Mouse (Mus musculus): Measurements from ENCODE around the gene Vps35l. TPM values are rescaled to one million over a fixed set of nuclear protein-coding genes. Genes with fewer than 3 reads are reported as not detected.
A peak's percentile ranks its signal among the peaks of the same experiment; 100 is the strongest.

The Vps35l gene
- polyA plus RNA-seq, 1 experiment from 2014 or later: 63.4 TPM

GRCm38 (mm10) chr7:118733225-118733624, 6.8 kb upstream of the Vps35l start:
- WGBS: 91% methylated on average over 13 of the region's 13 CpGs
- no peak for TF ChIP-seq CTCF (IDR thresholded peaks at IDR 0.05; ENCODE audit: low read depth)
- H3K36me3 ChIP-seq (ENCODE audit: insufficient read depth): peaks cover 53% of the 10 kb centered on the region

GRCm38 (mm10) chr7:118738730-118739129, 1.3 kb upstream of the Vps35l start:
- Histone ChIP-seq H3K4me1 (ENCODE audit: insufficient read depth) (no peaks in the 10 kb centered on the region), H3K9ac (no peak overlapping the region), H3K36me3 (ENCODE audit: insufficient read depth) (0 out of 2 replicates have a peak, but pooled peaks cover 16% of the 10 kb centered on the region), H3K27me3 (ENCODE audit: insufficient read depth, low read length) (no peaks in the 10 kb centered on the region), H3K4me2 (no peak overlapping the region), H3K9me3 (ENCODE audit: low read depth, low read length) (no peaks in the 10 kb centered on the region), H3K27ac (ENCODE audit: low read depth) (no peak overlapping the region), H3K4me3 (ENCODE audit: low read depth, low read length) (no peak overlapping the region)
- ATAC-seq (ENCODE audit: insufficient read depth) (no peak), DNase-seq (peak; percentile 5)
- 71% methylated on average over 1 of the region's 1 CpGs for WGBS
- TF ChIP-seq CTCF (IDR thresholded peaks at IDR 0.05; ENCODE audit: low read depth): peak; percentile 42

More at GRCm38 (mm10) chr7:118733225-118733624, 6.8 kb upstream of the Vps35l start:
- Histone ChIP-seq H3K4me3 (ENCODE audit: low read depth, low read length) (no peak overlapping the region), H3K4me1 (ENCODE audit: insufficient read depth) (no peaks in the 10 kb centered on the region), H3K27me3 (ENCODE audit: insufficient read depth, low read length) (no peaks in the 10 kb centered on the region), H3K4me2 (no peak overlapping the region), H3K9me3 (ENCODE audit: low read depth, low read length) (no peaks in the 10 kb centered on the region), H3K9ac (no peak overlapping the region), H3K27ac (ENCODE audit: low read depth) (no peak overlapping the region)
- ATAC-seq (ENCODE audit: insufficient read depth) (no peak), DNase-seq (no peak)

- TF ChIP-seq CTCF (IDR thresholded peaks at IDR 0.05; ENCODE audit: low read depth): no peak
- Histone ChIP-seq H3K4me3 (ENCODE audit: low read depth, low read length) (peak overlapping the region; percentile 72), H3K36me3 (ENCODE audit: insufficient read depth) (peaks cover 17% of the 10 kb centered on the region; the same call in 1 of the 2 replicates), H3K27me3 (ENCODE audit: insufficient read depth, low read length) (no peaks in the 10 kb centered on the region), H3K4me2 (peak overlapping the region; percentile 85), H3K4me1 (ENCODE audit: insufficient read depth) (no peaks in the 10 kb centered on the region), H3K9me3 (ENCODE audit: low read depth, low read length) (no peaks in the 10 kb centered on the region), H3K9ac (peak overlapping the region; percentile 60), H3K27ac (ENCODE audit: low read depth) (0 out of 2 replicates have a peak overlapping the region, but pooled peaks have one; percentile 30)
- DNase-seq (peak; percentile 99), ATAC-seq (ENCODE audit: insufficient read depth) (peak; percentile 96)
- WGBS: 2% methylated on average over 41 of the region's 41 CpGs
Measured at GRCm38 (mm10) chr7:118740532-118741338, 709 bp downstream of the Vps35l start.

GRCm38 (mm10) chr7:118742278-118742677, 2.3 kb downstream of the Vps35l start:
- Histone ChIP-seq H3K4me3 (ENCODE audit: low read depth, low read length) (no peak overlapping the region), H3K27me3 (ENCODE audit: insufficient read depth, low read length) (no peaks in the 10 kb centered on the region), H3K4me1 (ENCODE audit: insufficient read depth) (no peaks in the 10 kb centered on the region), H3K4me2 (no peak overlapping the region), H3K9ac (no peak overlapping the region), H3K27ac (ENCODE audit: low read depth) (no peak overlapping the region), H3K36me3 (ENCODE audit: insufficient read depth) (peaks cover 18% of the 10 kb centered on the region; the same call in 1 of the 2 replicates), H3K9me3 (ENCODE audit: low read depth, low read length) (no peaks in the 10 kb centered on the region)
- ATAC-seq (ENCODE audit: insufficient read depth) (no peak), DNase-seq (no peak)
- 83% methylated on average over 6 of the region's 6 CpGs for WGBS
- TF ChIP-seq CTCF (IDR thresholded peaks at IDR 0.05; ENCODE audit: low read depth): no peak

GRCm38 (mm10) chr7:118744766-118745165, 4.7 kb downstream of the Vps35l start:
- ATAC-seq (ENCODE audit: insufficient read depth) (no peak), DNase-seq (no peak)
- Histone ChIP-seq H3K9me3 (ENCODE audit: low read depth, low read length) (no peaks in the 10 kb centered on the region), H3K4me2 (no peak overlapping the region), H3K36me3 (ENCODE audit: insufficient read depth) (peaks cover 42% of the 10 kb centered on the region; the same call in 1 of the 2 replicates), H3K9ac (no peak overlapping the region), H3K27ac (ENCODE audit: low read depth) (no peak overlapping the region), H3K4me3 (ENCODE audit: low read depth, low read length) (no peak overlapping the region), H3K27me3 (ENCODE audit: insufficient read depth, low read length) (no peaks in the 10 kb centered on the region), H3K4me1 (ENCODE audit: insufficient read depth) (no peaks in the 10 kb centered on the region)
- no peak for TF ChIP-seq CTCF (IDR thresholded peaks at IDR 0.05; ENCODE audit: low read depth)
- WGBS: 89% methylated on average over 5 of the region's 5 CpGs

- peaks cover 74% of the 10 kb centered on the region for H3K36me3 ChIP-seq (ENCODE audit: insufficient read depth)
- no peak overlapping the region for H3K27ac ChIP-seq (ENCODE audit: low read depth)
- 90% methylated on average over 12 of the region's 12 CpGs for WGBS
- no peaks in the 10 kb centered on the region for H3K27me3 ChIP-seq (ENCODE audit: insufficient read depth, low read length)
- no peaks in the 10 kb centered on the region for H3K9me3 ChIP-seq (ENCODE audit: low read depth, low read length)
- H3K4me1 ChIP-seq (ENCODE audit: insufficient read depth): no peaks in the 10 kb centered on the region
- no peak overlapping the region for H3K4me3 ChIP-seq (ENCODE audit: low read depth, low read length)
- no peak for TF ChIP-seq CTCF (IDR thresholded peaks at IDR 0.05; ENCODE audit: low read depth)
- DNase-seq: no peak
- no peak overlapping the region for H3K4me2 ChIP-seq
- ATAC-seq (ENCODE audit: insufficient read depth): no peak
- no peak overlapping the region for H3K9ac ChIP-seq
Measured at GRCm38 (mm10) chr7:118747891-118748672, 8.1 kb downstream of the Vps35l start.

GRCm38 (mm10) chr7:118749706-118750105, 9.7 kb downstream of the Vps35l start:
- ATAC-seq (ENCODE audit: insufficient read depth) (no peak), DNase-seq (no peak)
- Histone ChIP-seq H3K9me3 (ENCODE audit: low read depth, low read length) (no peaks in the 10 kb centered on the region), H3K4me1 (ENCODE audit: insufficient read depth) (no peaks in the 10 kb centered on the region), H3K4me3 (ENCODE audit: low read depth, low read length) (no peak overlapping the region), H3K9ac (no peak overlapping the region), H3K27ac (ENCODE audit: low read depth) (no peak overlapping the region), H3K27me3 (ENCODE audit: insufficient read depth, low read length) (no peaks in the 10 kb centered on the region), H3K36me3 (ENCODE audit: insufficient read depth) (peaks cover 81% of the 10 kb centered on the region), H3K4me2 (no peak overlapping the region)
- WGBS: 78% methylated on average over 8 of the region's 8 CpGs
- TF ChIP-seq CTCF (IDR thresholded peaks at IDR 0.05; ENCODE audit: low read depth): no peak
